Mouse (Mus musculus) liver, adult 2 months (tissue): ENCODE data around the gene Hnf1a. TPM values are rescaled to one million over a fixed set of nuclear protein-coding genes. Genes with fewer than 3 reads are reported as not detected.

Experiments
- DNase-seq: peaks from one replicate; pipeline ENCODE4 v3.0.0-alpha.2; 2011; ENCODE audit warnings: low read depth, low spot score; ENCODE audit errors: extremely low read depth
- H3K27ac ChIP-seq: fragments of 200-500 bp; replicated peaks from 2 replicates; pipeline ENCODE4 v1.5.1; 2012; ENCODE audit warnings: low read depth, mild to moderate bottlenecking, control low read depth, inconsistent platforms, low read length; ENCODE audit not compliant: insufficient read depth
- H3K27me3 ChIP-seq: fragments of 200-500 bp; 2 replicates; pipeline ENCODE4 v1.6.1; 2012; ENCODE audit warnings: mild to moderate bottlenecking, moderate library complexity, low read length, inconsistent platforms; ENCODE audit not compliant: control insufficient read depth, insufficient read depth
- H3K36me3 ChIP-seq: fragments of 200-500 bp; 2 replicates; pipeline ENCODE4 v1.6.1; 2012; ENCODE audit warnings: low read length, inconsistent platforms; ENCODE audit not compliant: control insufficient read depth, insufficient read depth
- H3K4me1 ChIP-seq: fragments of 200-500 bp; 2 replicates; pipeline ENCODE4 v1.6.1; 2011; ENCODE audit warnings: low read length; ENCODE audit not compliant: control insufficient read depth, insufficient read depth
- H3K4me3 ChIP-seq: fragments of 200-500 bp; 2 replicates; pipeline ENCODE4 v1.5.1; 2011; ENCODE audit warnings: low read depth, mild to moderate bottlenecking, control low read depth, low read length, moderate library complexity; ENCODE audit not compliant: insufficient read depth
- H3K79me2 ChIP-seq: fragments of 200-500 bp; 2 replicates; pipeline ENCODE4 v1.6.1; 2012; ENCODE audit warnings: inconsistent platforms, mild to moderate bottlenecking, low read length, moderate library complexity; ENCODE audit not compliant: control insufficient read depth, insufficient read depth
- H3K9ac ChIP-seq: fragments of 200-500 bp; 2 replicates; pipeline ENCODE4 v1.6.1; 2012; ENCODE audit warnings: low read depth, mild to moderate bottlenecking, control low read depth, inconsistent platforms, low read length
- CTCF ChIP-seq: fragments of 200-500 bp; IDR thresholded peaks from 2 replicates; pipeline ENCODE4 v1.5.1; 2011; ENCODE audit warnings: low read depth, low read length, control low read depth
- POLR2A ChIP-seq: fragments of 200-500 bp; IDR thresholded peaks from 2 replicates; pipeline ENCODE4 v1.6.1; 2011; ENCODE audit warnings: low read length, control low read depth; ENCODE audit not compliant: insufficient read depth; ENCODE audit errors: extremely low read depth
- WGBS: fragments of 180-500 bp; shearing (Covaris S2); methylation state at CpG from one replicate; pipeline ENCODE4 v1.1.7; 2018; 5-methylcytosine and 5-hydroxymethylcytosine counted together
- polyA plus RNA-seq: library from polyadenylated mRNA; depleted of rRNA; stranded (reverse); fragments of >200 nt; gene quantifications from 2 replicates; pipeline ENCODE4 v1.2.3, GENCODE M21; 2012; rRNA removed
- total RNA-seq: library from RNA; depleted of rRNA; stranded (reverse); fragments of >200 nt; gene quantifications from 2 replicates; pipeline ENCODE4 v1.2.3, GENCODE M21; 2014; rRNA removed

Hnf1a gene
- total RNA-seq = 6.1 and 9.3 TPM in 2 replicates
- 13.5 and 19.2 TPM in 2 replicates for polyA plus RNA-seq

DNA sequence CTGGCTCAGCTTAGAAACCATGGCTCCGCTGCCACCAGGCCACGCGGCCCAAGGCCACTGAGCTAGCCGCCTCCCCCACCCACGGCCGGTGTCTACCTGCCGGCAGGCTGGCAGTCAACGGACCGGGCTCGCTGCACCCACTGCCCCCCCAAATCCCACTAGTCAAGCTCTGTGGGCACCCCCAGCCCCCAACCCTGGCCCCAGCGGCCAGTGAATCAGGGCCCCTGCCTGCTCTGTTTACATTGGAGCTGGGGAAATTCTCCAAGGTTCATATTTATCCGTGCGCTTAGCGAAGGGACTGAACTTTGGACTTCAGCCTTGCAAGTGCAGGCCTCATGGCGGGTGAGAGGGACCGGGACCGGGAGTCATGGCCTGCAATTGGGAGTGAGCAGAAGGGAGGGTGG, at the start of gene Hnf1a:
Gene Hnf1a, minus strand, starts transcription at position 271 of the 404 bp plus-strand sequence.
- peak; percentile 96 for DNase-seq
- Histone ChIP-seq H3K79me2 (peaks cover 31% of the 10 kb centered on the region; the same call in 1 of the 2 replicates), H3K36me3 (peaks cover 6% of the 10 kb centered on the region; the same call in 1 of the 2 replicates), H3K4me1 (peaks cover 31% of the 10 kb centered on the region), H3K4me3 (peak within 1 kb of the TSS; percentile 85), H3K27ac (peak within 1 kb of the TSS; percentile 99), H3K27me3 (no peaks in the 10 kb centered on the region), H3K9ac (peak within 1 kb of the TSS; percentile 95)
- TF ChIP-seq CTCF (no peak), POLR2A (peak; percentile 42; the same call in 1 of the 2 replicates)
- WGBS = 19% methylated on average over 17 of the region's 17 CpGs

DNA sequence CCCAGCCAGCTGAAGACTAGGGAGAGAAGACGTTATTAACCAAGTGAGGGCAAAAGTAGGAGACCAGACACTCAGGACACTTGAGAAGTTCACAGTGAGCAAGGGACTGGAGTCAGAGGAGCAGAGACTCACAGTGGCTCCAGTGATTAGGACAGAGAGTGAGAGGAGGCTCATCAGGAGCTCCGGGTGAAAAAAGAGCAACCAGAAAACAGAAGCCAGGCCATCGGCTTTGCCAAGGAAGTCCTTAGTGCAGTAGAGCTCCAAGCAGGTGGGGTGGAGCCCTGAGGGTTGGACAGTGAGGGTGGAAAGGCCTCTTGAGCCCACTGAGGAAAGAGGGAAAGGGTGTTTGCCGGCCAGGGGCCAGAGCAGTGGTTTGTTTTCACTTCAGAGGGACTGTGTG, 47.9 kb upstream of the Hnf1a start:
- Histone ChIP-seq H3K27ac (peak overlapping the region; percentile 22; the same call in 1 of the 2 replicates), H3K4me3 (no peak overlapping the region)
- DNase-seq = peak; percentile 33

DNA sequence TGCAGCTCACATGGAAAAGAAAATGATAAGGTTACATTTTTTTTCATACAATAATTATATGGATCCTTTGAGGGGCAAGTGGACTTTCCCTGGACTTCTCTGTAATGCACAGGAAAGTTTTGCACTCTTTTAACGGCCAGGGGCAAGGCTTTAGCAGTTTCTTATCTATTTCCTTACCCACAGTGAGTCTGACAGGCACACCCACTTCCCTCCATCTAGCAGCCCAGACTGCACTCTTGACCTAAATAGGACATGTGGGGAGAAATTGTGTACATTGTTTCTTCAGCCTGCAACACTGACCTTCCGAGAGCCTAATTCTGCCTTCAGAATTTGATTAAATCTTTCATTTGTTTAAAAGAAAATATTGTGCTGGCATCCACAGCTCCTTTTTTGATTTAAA, 47.4 kb upstream of the Hnf1a start:
- TF ChIP-seq POLR2A (no peak), CTCF (no peak)
- Histone ChIP-seq H3K4me3 (no peak overlapping the region), H3K79me2 (peaks cover 42% of the 10 kb centered on the region), H3K27ac (no peak overlapping the region), H3K27me3 (no peaks in the 10 kb centered on the region), H3K9ac (no peak overlapping the region), H3K4me1 (peaks cover 27% of the 10 kb centered on the region), H3K36me3 (no peaks in the 10 kb centered on the region)
- DNase-seq = no peak
- 20% methylated on average over 2 of the region's 2 CpGs for WGBS

More for the DNA sequence above, 47.9 kb upstream of the Hnf1a start:
- Histone ChIP-seq H3K27me3 (no peaks in the 10 kb centered on the region), H3K79me2 (peaks cover 41% of the 10 kb centered on the region), H3K36me3 (no peaks in the 10 kb centered on the region), H3K9ac (0 out of 2 replicates have a peak overlapping the region, but pooled peaks have one; percentile 12), H3K4me1 (peaks cover 23% of the 10 kb centered on the region)
- TF ChIP-seq POLR2A = no peak
- TF ChIP-seq CTCF = no peak
- 4% methylated on average over 4 of the region's 4 CpGs for WGBS

DNA sequence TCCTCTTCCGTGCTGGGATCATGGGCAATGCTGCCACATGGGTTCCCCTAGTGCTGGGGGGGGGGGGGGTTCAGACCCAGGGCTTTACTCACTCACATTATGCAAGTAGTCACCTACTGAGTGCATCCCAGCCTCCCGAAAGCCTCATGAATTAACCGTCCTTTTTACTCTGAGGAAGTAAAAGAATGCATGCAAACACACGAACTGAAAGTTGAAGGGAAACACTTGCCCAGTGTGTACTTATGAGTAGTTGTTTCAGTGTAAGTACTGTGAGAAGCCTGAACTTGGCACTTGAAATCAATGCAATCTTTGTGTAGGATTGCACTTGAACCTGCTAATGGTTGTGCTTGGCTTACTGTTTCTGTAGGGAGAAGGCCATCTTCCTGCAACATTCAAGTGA, 44.2 kb upstream of the Hnf1a start:
- Histone ChIP-seq H3K79me2 (peaks cover 43% of the 10 kb centered on the region; the same call in 1 of the 2 replicates), H3K27ac (peak overlapping the region; percentile 63), H3K27me3 (no peaks in the 10 kb centered on the region), H3K9ac (no peak overlapping the region), H3K4me3 (no peak overlapping the region), H3K36me3 (no peaks in the 10 kb centered on the region), H3K4me1 (peaks cover 32% of the 10 kb centered on the region)
- 9% methylated on average over 4 of the region's 4 CpGs for WGBS
- DNase-seq = peak; percentile 56
- no peak for TF ChIP-seq CTCF
- TF ChIP-seq POLR2A = no peak

DNA sequence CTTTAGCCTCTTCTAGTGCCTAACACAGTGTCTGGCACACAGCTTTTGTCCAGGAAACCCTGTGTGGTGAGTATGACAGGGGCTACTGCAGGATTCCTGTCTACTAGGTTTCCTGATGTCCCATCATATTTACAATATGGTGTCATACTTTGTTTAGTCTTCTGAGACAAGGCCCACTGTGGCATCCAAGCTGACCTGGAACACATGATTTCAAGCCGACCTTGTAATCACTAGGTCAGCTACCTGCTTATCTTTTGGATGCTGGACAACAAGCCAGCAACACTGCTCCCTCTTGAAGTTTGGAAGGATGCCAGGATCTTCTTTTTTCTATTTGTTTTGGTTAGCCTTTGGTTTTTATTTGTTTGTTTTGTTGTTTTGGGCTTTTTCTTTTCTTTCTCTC, 43.7 kb upstream of the Hnf1a start:
- H3K4me3 ChIP-seq = no peak overlapping the region
- H3K4me1 ChIP-seq = peaks cover 28% of the 10 kb centered on the region
- no peaks in the 10 kb centered on the region for H3K27me3 ChIP-seq
- TF ChIP-seq CTCF = no peak
- TF ChIP-seq POLR2A = no peak
- WGBS = 4% methylated on average over 1 of the region's 1 CpGs
- H3K9ac ChIP-seq = no peak overlapping the region
- peak overlapping the region; percentile 84 for H3K27ac ChIP-seq
- H3K79me2 ChIP-seq = peaks cover 39% of the 10 kb centered on the region; the same call in 1 of the 2 replicates
- H3K36me3 ChIP-seq = no peaks in the 10 kb centered on the region
- peak; percentile 99 for DNase-seq

DNA sequence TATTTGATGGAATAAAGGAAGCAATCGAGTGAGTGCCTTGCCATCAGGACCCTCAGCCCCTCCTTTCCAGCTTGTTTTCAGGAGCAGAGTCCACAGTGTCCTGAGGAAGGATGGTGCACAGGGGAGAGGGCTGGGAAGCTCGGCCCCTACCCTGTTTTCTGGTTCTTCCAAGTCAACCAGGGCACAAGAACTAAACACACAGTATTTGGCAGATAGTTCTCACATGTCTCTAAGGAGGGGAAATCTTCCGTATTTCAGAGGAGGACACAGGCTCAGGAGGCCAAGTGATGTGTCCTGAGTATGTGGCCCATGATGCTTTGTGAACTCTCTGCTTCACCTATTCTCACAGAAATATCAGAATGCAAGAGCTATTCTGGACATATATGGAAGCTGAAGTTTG, 42.5 kb upstream of the Hnf1a start:
- Histone ChIP-seq H3K27me3 (no peaks in the 10 kb centered on the region), H3K4me1 (peaks cover 23% of the 10 kb centered on the region), H3K36me3 (no peaks in the 10 kb centered on the region), H3K79me2 (peaks cover 33% of the 10 kb centered on the region; the same call in 1 of the 2 replicates), H3K27ac (no peak overlapping the region), H3K4me3 (no peak overlapping the region), H3K9ac (no peak overlapping the region)
- WGBS = 55% methylated on average over 3 of the region's 3 CpGs
- TF ChIP-seq POLR2A = no peak
- no peak for TF ChIP-seq CTCF
- DNase-seq = no peak
